Mouse (Mus musculus) thymus, postnatal 10 days (tissue): ENCODE measurements around the gene Nhsl1.

Experiments used
- DNase-seq, 2 experiments: peaks; one replicate each; pipeline ENCODE4 v3.0.0; 2021; ENCODE audit warnings: low spot score in 2 of 2

Gene Nhsl1

DNA sequence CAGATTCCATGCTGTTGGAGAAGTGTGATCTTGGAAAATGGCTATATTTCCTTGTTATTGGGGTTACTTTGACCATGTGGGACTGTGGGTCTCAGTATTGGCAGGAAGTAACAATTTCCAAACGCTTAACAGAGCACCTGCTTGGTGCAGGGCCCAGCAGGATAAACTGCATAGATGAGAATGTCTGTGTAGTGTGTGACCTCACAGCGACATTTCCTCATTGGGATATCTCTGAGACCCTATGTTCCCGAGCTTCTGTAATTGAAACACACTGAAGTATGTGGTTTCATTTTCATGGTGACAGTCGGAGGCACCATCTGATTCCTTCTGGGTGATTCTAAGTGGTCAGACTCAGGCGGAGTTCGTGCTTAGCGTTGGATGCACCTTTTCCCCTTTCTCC, 75.5 kb downstream of the Nhsl1 start:
- DNase-seq, result no peak

DNA sequence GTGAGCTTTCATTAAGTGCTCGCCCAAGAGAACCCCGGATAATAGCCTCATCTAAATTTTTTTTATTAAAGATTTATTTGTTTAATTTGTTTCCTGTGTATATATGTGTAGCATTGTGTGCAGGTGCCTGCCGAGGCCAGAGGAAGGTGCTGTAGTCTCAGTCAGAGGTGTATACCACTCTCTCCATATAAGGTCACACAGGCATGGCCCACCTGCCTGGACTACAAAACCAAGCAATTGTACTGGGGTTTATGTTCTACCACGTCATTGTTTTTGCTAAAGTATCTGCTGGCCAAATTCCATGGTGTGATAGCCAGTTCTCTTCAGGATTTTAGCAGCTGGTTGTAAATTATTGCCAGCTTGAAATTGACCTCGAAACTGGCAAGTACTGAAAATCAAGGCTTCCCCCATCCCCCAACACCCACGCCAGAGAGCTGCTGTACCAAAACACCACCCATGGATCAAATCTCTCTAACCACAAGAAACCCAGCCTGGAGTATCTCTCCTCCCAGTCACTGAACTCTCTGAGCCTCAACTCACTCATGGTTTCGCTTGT, 81.4 kb downstream of the Nhsl1 start:
- no peak for DNase-seq

DNA sequence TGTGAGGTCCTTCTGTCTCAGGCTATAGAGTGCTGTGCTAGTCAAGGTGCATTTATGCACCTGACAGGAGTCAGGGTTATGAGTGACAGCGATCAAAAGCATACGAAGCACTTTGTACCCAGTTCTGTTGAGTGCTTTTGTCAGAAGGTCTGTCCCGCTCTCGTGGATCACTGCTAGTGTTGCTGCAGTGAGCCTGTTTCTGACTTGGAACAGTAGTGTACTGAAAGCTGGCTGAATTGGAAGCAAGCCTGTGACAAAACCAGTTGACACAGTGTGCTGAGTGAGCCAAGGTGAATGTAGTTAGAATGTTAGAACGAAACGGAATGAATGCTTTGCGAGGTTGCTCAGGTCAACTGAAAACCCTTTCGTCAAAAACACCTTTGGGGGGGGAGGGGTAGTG, 82.2 kb downstream of the Nhsl1 start:
- DNase-seq, result no peak

DNA sequence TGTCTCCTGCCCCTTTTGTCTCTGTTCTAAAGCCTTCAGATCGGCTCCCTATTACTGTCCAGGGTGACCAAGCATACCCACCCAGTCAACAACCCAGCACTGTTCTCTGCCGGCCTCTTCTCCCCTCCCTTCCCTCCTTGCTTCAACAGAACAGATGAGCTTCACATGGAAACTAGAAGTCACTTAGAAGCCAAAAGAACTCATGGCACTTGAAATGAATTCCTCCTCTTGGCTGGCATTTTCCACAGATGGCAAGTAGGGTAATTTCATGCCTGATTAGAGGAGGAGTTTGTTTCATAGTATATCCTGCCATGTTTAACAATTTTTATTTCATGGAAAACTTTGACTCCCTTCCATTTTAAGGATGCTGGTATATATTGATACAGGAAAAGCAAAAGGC, 85.2 kb downstream of the Nhsl1 start:
- DNase-seq, result no peak

DNA sequence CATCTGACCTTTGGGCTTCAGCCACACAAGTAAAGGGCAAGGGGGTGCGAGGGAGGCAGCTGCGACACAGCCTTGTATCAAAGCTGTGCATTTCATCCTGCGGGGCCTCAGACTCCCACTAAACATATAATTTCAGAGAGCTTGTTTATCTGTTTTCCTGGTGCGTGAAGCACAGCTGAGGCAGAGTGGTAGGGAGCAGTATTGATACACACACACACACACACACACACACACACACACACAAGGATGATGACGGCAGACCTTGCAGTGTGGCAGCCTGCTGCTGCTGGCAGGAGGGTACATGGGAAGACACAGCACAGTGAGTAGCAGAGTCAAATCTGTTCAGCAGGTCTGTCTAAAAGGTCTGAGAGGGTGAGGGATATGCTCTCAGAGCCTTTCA, 85.9 kb downstream of the Nhsl1 start:
- DNase-seq, result no peak

DNA sequence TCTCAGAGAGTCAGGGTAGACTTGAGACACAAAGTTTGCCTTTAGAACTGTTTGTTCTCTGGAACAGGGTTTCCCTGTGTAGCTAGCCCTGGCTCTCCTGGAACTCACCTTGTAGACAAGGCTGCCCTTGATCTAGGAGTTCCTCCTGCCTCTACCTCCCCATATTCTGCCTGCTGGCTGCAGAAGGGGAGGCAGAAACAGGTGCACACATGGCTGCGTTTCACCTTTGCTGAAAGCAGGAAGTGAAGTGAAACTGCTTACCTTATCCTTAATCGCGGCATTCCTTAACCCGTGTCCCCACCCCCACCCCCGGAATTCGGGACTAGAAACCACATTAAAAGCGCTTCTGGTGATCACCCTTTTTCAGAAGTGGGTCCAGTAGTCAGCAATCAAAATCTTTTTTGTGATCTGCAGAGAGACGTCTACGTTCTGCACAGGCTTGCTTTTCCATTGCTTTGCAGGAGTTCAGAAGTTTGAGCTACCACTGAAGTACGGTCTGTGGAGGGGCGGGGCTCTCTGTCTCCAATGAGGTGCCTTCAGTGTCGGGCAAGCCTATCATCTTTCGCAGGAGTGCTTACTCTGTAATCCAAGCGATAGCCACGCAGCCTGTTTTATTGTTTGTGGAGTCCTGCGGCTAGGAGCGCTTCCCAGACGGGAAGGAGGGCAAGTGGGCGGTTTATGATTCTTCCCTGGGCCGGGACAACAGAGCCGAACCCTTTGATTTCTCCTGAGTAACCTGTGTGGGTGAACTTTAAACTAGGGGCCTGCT, 88.5 kb downstream of the Nhsl1 start:
- DNase-seq, result peak; percentile 60 to 75

DNA sequence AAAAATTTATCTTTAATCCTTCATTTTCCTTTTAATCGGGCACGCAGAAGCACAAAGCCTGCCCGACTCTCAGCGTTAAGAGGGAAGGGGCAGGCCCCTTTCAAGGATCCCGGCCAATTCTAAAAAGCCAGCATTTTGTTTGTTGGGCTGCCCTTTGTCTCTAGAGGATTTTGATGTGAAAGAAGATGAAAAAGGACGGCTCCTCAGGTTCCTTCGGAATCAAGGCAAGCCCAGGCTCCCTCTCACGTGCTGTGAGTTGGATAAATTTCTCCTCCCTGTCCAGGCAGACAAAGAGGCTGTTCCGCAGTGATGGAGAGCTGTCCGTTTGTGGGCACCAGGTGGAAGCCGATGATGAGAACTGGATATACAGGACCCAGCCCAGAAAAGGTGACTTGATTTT, 89.3 kb downstream of the Nhsl1 start:
- DNase-seq, result no peak

DNA sequence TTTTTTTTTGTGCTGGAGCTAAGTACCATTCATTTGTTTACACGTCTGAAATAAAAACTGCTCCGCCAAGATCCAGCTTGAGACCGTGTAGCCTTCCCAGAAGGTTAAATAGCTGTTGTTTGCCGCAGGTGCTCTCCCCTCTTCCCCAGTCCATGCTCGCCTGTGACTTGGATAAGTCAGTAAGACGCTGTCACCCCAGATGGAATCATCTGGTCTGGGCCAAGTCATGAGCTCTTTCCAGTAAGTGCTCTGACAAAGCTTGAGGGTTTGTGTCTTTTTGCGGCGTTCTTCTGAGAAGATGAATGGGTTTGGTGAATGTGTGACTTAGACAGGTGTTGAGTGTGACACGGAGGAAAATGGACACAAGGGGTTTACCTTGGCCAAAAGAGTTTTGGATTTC, 89.8 kb downstream of the Nhsl1 start:
- no peak for DNase-seq

DNA sequence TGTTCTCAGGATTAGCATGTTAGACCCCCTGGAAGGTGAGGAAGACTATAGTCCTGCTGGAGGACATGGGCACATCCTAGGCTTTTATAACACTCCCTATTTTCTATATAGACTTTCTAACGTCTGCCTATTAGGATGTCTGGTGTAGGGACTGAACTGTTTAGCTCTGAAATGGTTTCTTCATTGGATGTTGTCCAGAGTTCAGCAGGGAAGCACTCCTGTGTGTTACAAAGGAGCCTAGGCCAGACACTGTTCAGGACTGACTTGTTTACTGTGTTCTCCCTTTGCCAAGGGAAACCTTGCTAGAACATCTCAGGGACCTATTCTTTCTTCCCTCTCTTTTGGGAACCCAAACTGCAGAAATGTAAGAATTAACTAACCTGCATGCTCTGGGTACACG, 90.3 kb downstream of the Nhsl1 start:
- no peak for DNase-seq

DNA sequence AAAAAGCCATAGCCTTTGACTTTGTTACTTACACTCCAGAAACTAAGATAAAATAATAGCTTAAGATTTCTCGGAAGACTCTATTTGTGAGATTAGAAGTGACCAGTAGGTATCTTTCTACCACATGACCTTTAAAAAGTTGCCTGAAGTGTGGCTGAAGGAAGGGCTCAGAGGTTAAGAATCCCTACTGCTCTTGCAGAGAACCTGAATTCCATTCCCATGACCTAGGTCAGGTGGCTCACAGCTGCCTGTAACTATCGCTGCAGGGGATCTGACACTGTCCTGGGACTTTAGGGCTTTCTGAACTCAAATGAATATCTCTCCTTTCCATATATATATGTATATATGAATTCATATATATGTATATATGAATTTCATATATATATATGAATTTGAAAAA, 92.5 kb downstream of the Nhsl1 start:
- no peak for DNase-seq

DNA sequence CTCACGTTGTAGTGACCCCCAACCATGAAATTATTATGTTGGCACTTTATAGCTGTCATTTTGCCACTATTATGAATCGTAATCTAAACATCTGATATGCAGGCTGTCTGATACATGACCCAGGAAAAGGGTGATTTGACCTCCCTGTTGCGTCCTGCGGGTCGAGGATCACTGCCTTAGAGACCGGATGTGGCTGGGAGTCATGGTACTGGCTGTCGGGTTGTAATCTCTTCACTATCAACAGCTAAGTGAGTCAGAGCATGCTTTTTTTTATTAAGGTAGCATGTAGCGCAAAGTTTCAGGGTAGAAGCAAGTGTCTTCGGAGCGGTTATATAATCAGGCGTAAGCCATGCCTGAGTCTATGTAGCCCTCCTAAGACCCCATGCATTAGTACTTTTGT, 97.2 kb downstream of the Nhsl1 start:
- DNase-seq, result no peak

DNA sequence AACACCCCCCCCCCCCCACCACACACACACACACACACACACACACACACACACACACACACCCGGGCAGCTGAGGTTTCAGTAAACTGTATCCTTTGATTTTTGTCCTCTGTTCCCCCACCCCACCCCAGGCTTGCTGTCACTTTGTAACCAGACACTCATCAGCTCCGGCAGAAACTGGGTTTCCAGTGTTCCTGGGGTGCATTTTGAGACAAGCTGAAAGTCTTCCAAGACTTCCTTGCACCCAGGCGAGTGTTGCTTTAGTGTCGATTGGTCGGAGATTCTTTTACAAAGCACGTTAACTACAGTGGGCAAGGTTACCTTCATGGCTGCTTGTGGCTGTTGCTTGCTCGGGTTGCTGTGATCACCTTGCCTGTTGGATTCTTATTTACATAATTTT, 99.4 kb downstream of the Nhsl1 start:
- no peak for DNase-seq

DNA sequence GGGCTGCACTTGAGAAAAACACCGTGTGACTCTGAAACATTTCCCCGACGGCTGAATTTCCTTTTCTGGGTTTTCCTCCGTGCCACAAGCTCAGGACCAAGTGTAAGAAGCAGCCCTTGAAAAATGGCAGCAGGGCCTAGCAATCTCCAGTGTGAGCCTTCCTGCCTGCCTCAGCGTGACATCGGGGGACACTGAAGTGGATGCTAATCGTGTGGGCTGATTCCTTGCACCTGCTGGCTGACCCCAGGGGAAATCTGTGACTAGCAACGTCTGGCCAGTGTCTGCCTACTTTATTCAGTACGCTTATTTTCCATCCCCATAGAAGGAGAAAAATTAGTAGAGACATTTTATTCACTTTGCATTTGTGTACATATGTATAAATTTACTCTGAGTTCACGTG, 100.7 kb downstream of the Nhsl1 start:
- no peak for DNase-seq

DNA sequence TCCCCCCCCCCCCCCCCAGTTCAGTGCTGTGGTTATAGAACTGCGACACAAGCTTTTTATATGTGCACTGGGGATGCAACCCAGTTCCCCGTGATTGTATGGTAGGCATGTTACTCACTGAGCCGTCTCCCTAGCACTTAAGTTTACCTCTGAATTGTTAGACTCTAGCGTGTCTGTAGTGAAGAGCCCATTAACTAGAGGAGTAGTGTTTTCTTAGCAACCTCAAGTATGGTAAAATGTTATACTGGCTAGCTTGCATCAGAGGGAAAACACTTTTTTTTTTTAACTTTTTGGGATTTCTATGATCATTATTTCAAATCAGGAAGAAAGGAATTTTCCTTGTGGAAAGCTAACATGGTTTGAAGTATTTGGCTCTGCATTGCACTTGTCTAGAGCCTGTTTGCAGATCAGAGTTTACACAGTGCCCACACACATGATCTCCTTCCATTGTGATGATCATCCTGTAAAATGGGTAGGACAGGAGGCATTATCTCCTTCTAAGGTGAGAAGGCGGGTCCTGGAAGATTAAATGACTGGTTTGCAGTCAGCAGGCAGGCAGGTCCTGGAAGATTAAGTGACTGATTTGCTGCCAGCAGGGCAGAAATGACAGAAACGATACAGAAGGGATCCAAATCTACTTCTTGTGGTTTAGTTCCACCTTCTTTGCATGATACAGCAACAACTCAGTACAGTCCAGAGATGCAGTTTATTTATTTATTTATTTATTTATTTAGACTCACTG, 101.6 kb downstream of the Nhsl1 start:
- no peak for DNase-seq

DNA sequence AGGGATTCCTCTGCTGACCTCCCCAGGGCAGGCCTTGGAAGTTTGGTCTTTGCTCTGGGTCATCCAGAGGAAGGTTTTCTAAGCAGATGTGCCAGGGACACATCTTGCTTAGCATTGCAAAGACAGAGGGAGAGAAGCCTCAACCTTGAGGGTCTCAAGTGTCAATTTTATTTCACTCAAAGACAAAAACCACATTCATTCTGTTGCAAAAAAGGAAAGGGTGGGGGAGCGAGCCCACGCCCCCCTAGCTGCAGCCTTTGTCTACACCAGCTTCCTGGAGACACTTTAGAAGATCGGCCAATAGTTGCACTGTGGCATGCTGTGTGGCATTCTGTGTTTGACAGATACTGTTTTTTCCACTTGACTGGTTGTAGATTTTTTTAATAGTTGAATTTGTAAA, 104.2 kb downstream of the Nhsl1 start:
- no peak for DNase-seq

DNA sequence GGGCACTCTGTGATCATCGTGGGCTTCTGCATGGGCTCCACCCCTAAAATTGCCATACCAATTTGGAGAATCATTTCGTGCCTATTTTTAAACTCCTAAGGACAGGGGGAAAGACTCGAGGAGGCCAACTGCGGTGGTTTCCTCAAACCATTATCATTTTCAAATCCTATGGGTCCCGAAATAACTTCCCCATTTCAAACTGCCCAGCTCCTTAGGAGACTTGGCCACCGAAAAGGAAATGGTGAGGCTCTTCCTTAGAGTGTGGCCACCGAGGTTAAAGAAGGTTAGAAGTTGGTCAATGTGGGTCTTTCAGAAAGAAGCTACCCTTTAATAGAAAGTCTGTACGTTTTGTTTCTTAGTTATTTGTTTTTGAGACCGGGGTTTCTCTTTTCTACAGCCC, 104.8 kb downstream of the Nhsl1 start:
- DNase-seq, result no peak

DNA sequence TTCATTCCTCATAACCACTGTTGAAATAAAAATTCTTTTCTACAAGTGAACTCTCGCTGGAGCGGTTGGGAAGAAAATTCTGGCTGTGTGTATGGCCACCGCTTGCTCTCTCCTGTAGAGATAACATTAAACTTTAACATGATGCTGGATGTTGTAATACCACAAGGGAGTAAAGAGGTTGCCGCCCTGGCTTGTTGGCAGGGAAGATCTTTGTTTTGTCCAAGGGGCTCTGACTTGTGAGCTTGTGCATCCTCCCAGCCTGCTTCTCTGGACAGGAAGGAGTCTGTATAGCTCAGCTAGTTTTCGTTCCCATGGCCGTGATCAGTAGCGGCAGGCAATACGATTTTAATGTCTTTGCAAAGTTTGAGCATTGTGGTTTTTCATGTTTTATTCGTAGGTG, 109.1 kb downstream of the Nhsl1 start:
- DNase-seq, result no peak

DNA sequence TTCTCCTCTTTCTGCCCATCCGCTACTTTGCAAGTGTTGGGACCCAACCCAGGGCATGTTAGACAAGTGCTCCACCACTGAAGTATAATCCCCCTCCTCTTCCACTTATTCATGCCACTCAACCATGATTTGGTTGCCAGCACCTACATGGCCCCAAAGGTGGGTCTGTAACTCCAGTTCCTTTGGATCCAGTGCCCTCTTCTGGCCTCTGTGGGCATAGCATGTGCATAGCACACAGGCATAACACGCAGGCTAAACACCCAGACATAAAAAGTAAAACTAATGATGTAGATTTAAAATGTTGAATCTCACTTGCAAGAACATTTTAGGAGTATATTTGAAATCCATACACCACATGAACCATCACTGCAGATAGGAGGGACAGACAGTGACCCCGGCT, 110.7 kb downstream of the Nhsl1 start:
- no peak for DNase-seq

DNA sequence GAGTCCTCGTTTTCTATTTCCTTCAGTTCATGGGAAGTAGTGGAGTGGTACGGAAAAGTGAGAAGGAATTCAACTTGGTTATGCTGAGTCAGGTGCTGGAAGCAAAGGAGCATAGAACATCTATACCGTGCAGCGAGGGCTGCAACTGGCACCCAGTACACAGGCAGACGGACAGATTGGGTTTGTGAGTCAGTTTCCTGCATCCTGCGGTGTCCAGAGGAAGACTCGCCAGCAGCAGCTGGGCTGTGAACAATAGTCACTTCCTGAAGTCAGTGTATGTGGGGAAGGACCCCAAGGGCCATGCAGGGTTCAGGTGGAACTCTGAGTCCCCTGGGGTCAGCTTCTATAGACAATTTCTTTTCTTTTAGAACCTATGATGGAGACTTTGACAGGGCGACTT, 111.4 kb downstream of the Nhsl1 start:
- DNase-seq, result no peak

DNA sequence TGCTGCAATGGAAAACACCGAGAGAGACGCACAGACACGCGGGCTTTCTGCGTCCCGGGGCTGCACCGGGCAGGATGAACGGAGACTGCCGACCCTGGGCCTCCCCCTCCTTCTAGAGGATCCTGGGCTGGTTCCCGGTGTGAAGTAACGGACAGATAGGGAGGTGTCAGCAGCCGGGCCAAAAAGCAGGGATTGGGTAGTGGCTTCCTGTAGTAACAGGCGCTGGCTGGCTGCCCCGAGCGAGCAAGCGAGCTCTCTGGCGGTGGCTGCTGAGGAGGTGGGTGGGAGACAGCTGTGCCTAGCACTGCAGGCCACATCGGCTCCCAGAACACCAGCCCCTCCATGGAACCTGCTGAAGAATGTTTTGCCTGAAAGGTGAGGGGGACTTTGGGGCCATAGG, 112.2 kb downstream of the Nhsl1 start:
- DNase-seq, result peak; percentile 14 to 39

DNA sequence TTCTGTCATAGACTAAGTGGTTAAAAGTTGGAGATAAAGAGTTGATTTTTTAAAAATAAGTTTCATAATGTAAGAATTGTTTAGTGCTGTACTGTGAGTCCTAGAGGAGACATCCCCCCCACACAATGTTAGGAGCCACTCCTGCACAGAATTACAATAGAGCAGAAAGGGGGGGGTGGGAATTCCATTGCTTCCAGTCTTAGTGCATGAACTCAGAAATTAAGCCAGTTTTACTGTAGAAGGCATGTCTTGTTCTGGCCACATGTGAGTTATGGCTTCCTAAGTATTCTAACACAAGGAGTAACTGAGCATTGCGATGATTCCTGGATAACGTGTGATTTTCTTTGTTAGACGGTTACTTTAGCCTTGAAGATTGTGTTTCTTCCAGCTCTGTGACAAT, 112.8 kb downstream of the Nhsl1 start:
- no peak for DNase-seq

DNA sequence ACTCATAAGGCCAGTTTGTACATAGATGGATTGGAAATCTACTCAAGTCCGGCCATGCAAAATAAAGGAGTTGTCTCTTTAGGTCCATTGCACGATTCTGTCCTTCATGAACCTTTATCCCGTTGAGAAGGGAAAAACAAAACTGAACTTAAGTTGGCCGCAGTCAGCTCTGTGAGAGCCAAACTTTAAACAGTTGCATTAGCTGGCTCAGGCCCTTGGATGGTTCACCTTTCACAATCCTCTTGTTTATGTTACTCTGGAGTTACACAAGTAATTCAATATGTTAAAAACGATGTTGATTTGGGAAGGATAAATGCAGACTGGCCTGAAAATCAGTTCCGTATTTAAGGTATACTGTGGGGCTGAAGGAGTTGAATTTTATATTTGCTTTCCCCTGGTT, 116.7 kb downstream of the Nhsl1 start:
- no peak for DNase-seq

DNA sequence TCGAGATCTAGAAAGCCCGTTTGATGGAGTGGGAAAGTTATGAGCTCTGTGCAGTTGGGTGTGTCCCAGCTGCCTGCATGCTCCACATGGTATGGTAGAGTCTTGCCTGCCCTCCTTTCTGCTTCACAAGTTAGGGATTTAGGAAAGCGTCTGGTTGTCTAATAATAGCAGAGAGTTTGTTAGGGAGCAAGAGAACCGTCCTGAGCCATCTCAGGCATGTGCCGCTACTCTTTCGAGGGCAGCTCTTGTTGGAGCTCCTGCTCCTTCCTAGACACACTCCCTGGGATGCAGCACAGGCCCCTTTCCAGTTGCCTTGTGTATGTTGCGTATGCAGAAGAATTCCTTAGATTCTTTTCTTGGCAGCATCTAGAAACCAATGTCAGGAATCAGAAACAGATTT, 117.2 kb downstream of the Nhsl1 start:
- DNase-seq, result no peak
